Mouse (Mus musculus) fibroblast of lung, adult 2 months (primary cell): ENCODE measurements at regions not wholly inside any gene's neighbourhood (a gene's known extent, or its start where the extent isn't known, plus 50 kb on each side); places are given as distances from the start of the nearest gene placed in this dataset.
"Not testable (repeated sequence)": the region's sequence is repeated elsewhere in the genome, so short reads cannot be mapped to it uniquely, and the experiment has no call there.

Source experiments
- DNase-seq: peaks from one replicate; pipeline ENCODE4 v3.0.0-alpha.2; 2011; ENCODE audit warnings: low read depth

GRCm38 (mm10) chr3:11323101-11323500 is 987.6 kb upstream of the Gm38303 start:
- no peak for DNase-seq

- DNase-seq: no peak
Measured at GRCm38 (mm10) chr3:11293001-11293400, 957.5 kb upstream of the Gm38303 start.

DNA sequence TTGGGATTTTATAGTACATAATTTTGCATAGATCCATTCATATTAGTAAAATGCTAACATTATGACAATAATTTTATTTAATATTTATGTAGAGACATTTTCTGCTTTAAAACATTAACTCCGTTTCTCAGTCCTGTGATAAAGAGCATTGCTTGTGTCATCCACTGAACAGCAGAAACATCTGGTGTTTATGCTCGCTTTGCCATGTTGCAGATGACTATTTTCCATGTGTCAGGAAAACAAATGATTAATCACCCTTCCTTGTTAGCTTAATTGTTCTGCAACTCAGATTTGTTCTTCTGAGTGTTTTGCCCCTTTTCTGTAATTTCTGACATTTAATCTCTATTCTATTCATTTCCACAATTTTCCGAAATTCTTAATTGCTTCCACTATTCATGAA is 925.6 kb upstream of the Gm38303 start:
- DNase-seq: no peak

GRCm38 (mm10) chr3:11213996-11214395 is 878.5 kb upstream of the Gm38303 start:
- DNase-seq: no peak

GRCm38 (mm10) chr3:11212921-11213648 is 877.6 kb upstream of the Gm38303 start:
- not testable (repeated sequence) for DNase-seq

DNA sequence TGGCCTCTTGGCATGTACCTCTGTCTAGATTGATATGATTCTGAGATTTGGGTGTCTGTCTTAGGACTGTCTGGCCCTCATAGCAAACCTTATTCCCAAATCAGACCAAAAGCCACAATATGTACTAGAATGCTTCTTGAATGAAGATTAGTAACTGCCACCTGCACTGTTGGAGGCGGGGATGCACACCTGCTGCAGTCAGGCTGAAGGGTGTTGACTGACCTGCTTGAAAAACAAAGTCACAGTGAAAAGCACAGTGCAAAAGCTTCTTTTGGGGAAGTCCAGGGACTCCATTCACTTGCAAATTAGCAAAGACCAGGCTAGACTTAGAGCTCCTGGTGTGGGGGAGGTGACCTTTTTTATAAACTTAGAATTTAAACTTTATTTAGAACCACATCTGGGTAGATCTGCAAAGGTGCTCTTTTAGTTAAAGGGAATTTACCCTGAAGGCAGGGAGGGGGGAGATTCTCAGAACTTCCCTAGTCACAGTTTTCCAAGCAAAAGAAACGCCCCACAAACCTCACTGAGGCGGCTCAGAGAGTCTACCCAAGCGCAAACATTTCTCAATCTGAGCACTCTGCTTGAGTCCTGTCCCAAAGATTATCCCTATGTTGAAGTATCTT is 876.9 kb upstream of the Gm38303 start:
- not testable (repeated sequence) for DNase-seq

DNA sequence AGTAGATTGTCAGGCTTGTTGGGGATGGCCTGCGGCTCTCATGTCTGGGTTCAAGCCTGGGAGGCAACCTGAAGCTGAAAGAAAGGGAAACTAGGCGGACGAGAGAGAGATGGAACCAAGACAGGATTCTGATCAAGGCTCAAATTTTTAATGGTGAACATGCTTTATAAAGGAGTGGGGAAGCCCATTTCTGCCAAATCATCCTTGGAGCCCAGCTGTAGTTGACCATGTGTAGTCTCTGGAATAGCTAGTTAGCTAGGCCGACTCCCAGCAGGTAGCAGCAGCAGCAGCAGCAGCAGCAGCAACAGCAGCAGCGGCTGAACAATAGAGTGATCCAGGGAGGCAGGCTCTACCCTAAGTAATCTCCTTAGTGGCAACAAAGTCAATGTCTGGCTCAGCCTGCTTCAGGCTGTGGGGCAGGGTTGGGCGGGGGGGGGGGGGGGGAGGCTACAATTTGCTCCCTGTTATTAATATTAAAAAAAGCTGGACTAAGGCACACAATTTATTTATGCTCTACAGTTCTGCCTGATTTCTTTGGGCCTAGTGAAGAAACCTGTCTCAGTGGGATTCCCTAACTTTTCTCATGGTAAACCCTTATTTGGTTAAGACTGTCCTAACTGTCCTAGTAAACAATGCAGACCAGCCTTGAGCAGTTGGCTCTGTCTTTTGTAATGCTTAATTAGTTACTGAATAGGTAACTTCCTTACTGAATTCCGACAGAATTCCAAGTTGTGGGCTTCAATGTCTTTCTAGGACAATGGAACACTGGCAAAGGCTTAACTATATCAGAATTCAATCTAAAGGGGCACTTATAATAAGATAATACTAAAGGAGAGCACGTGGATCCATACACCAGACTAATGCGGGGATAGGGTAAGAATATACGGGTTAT is 875.7 kb upstream of the Gm38303 start:
- DNase-seq: not testable (repeated sequence)

GRCm38 (mm10) chr3:11174002-11174401 is 838.5 kb upstream of the Gm38303 start:
- peak; percentile 47 for DNase-seq

- no peak for DNase-seq
Measured at GRCm38 (mm10) chr3:11155350-11155749, 819.9 kb upstream of the Gm38303 start.
